Mouse (Mus musculus) retina, postnatal 1 day (tissue): ENCODE measurements around the gene Prkca.

ENCODE experiments used
- DNase-seq: peaks from one replicate; pipeline ENCODE4 v3.0.0-alpha.2; 2012

Gene Prkca

GRCm38 (mm10) chr11:108343789-108344462 is at the start of gene Prkca:
Gene Prkca, minus strand, starts transcription at chr11:108343928.
- peak; percentile 97 for DNase-seq

- DNase-seq: no peak
Observed at GRCm38 (mm10) chr11:108385666-108386024, 41.9 kb upstream of the Prkca start.

GRCm38 (mm10) chr11:108384920-108385665 is 41.4 kb upstream of the Prkca start:
- DNase-seq: peak; percentile 50

GRCm38 (mm10) chr11:108382664-108383063 is 38.9 kb upstream of the Prkca start:
- no peak for DNase-seq

GRCm38 (mm10) chr11:108378363-108378751 is 34.6 kb upstream of the Prkca start:
- no peak for DNase-seq

GRCm38 (mm10) chr11:108377680-108378362 is 34.1 kb upstream of the Prkca start:
- peak; percentile 82 for DNase-seq

- DNase-seq: no peak
Observed at GRCm38 (mm10) chr11:108376815-108377214, 33.1 kb upstream of the Prkca start.

GRCm38 (mm10) chr11:108367046-108367445 is 23.3 kb upstream of the Prkca start:
- DNase-seq: no peak

GRCm38 (mm10) chr11:108365600-108365999 is 21.9 kb upstream of the Prkca start:
- DNase-seq: no peak

GRCm38 (mm10) chr11:108364945-108365589 is 21.3 kb upstream of the Prkca start:
- DNase-seq: no peak

GRCm38 (mm10) chr11:108363991-108364390 is 20.3 kb upstream of the Prkca start:
- DNase-seq: no peak

- no peak for DNase-seq
Observed at GRCm38 (mm10) chr11:108362965-108363364, 19.2 kb upstream of the Prkca start.

GRCm38 (mm10) chr11:108360983-108361382 is 17.3 kb upstream of the Prkca start:
- no peak for DNase-seq

- no peak for DNase-seq
Observed at GRCm38 (mm10) chr11:108358911-108359310, 15.2 kb upstream of the Prkca start.

- no peak for DNase-seq
Observed at GRCm38 (mm10) chr11:108356020-108356419, 12.3 kb upstream of the Prkca start.

GRCm38 (mm10) chr11:108352842-108353388 is 9.2 kb upstream of the Prkca start:
- no peak for DNase-seq

GRCm38 (mm10) chr11:108350799-108351198 is 7.1 kb upstream of the Prkca start:
- no peak for DNase-seq

- DNase-seq: no peak
Observed at GRCm38 (mm10) chr11:108345321-108345720, 1.6 kb upstream of the Prkca start.

- no peak for DNase-seq
Observed at GRCm38 (mm10) chr11:108344759-108345158, 1.0 kb upstream of the Prkca start.

- DNase-seq: peak; percentile 58
Observed at GRCm38 (mm10) chr11:108342781-108343768, 653 bp downstream of the Prkca start, which contains the start of gene Apoh. Gene Apoh, plus strand, starts transcription at chr11:108343354.

- DNase-seq: no peak
Observed at GRCm38 (mm10) chr11:108341783-108342182, 1.9 kb downstream of the Prkca start.

GRCm38 (mm10) chr11:108340293-108340692 is 3.4 kb downstream of the Prkca start:
- DNase-seq: no peak
